Mouse (Mus musculus): ENCODE measurements around the gene Gns.

GRCm38 (mm10) chr10:121443791-121444190 lies 78.9 kb downstream of the Gns start:
- TF ChIP-seq CTCF (IDR thresholded peaks at IDR 0.05) (no peak), EP300 (IDR thresholded peaks at IDR 0.05) (no peak)

All from lung, postnatal 0 days (tissue).